Mouse (Mus musculus): ENCODE measurements around the gene Zc3hav1l. TPM values are rescaled to one million over a fixed set of nuclear protein-coding genes. Genes with fewer than 3 reads are reported as not detected.

Zc3hav1l gene
- polyA plus RNA-seq, 1 experiment from 2014 or later: 6.1 TPM

GRCm38 (mm10) chr6:38326596-38326995 is 27.5 kb upstream of the Zc3hav1l start:
- Histone ChIP-seq H3K9me3 (replicated peaks) (no peaks in the 10 kb centered on the region), H3K4me2 (no peak overlapping the region), H3K9ac (replicated peaks) (no peak overlapping the region), H3K36me3 (no peaks in the 10 kb centered on the region), H3K4me3 (replicated peaks) (no peak overlapping the region), H3K4me1 (no peaks in the 10 kb centered on the region), H3K27ac (replicated peaks) (no peak overlapping the region), H3K27me3 (replicated peaks) (no peaks in the 10 kb centered on the region)
- WGBS: 26% methylated on average over 4 of the region's 4 CpGs
- no peak for ATAC-seq (ENCODE audit: low FRiP score)

- Histone ChIP-seq H3K4me3 (replicated peaks) (no peak overlapping the region), H3K4me2 (no peak overlapping the region), H3K4me1 (no peaks in the 10 kb centered on the region), H3K9me3 (replicated peaks) (no peaks in the 10 kb centered on the region), H3K27me3 (replicated peaks) (no peaks in the 10 kb centered on the region), H3K36me3 (no peaks in the 10 kb centered on the region), H3K9ac (replicated peaks) (no peak overlapping the region), H3K27ac (replicated peaks) (no peak overlapping the region)
- ATAC-seq (ENCODE audit: low FRiP score): no peak
- WGBS: 93% methylated on average over 9 of the region's 9 CpGs
Observed at GRCm38 (mm10) chr6:38320621-38321020, 21.6 kb upstream of the Zc3hav1l start.

GRCm38 (mm10) chr6:38316050-38316449 is 17.0 kb upstream of the Zc3hav1l start:
- H3K9me3 ChIP-seq (replicated peaks): no peaks in the 10 kb centered on the region
- ATAC-seq (ENCODE audit: low FRiP score): no peak
- no peaks in the 10 kb centered on the region for H3K27me3 ChIP-seq (replicated peaks)
- H3K4me2 ChIP-seq: no peak overlapping the region
- WGBS: 94% methylated on average over 4 of the region's 4 CpGs
- H3K36me3 ChIP-seq: no peaks in the 10 kb centered on the region
- no peak overlapping the region for H3K4me3 ChIP-seq (replicated peaks)
- no peaks in the 10 kb centered on the region for H3K4me1 ChIP-seq
- H3K27ac ChIP-seq (replicated peaks): no peak overlapping the region
- no peak overlapping the region for H3K9ac ChIP-seq (replicated peaks)

- Histone ChIP-seq H3K27me3 (replicated peaks) (no peaks in the 10 kb centered on the region), H3K4me2 (no peak overlapping the region), H3K27ac (replicated peaks) (no peak overlapping the region), H3K4me1 (no peaks in the 10 kb centered on the region), H3K4me3 (replicated peaks) (no peak overlapping the region), H3K9me3 (replicated peaks) (no peaks in the 10 kb centered on the region), H3K9ac (replicated peaks) (no peak overlapping the region), H3K36me3 (no peaks in the 10 kb centered on the region)
- no peak for ATAC-seq (ENCODE audit: low FRiP score)
Observed at GRCm38 (mm10) chr6:38309741-38310140, 10.7 kb upstream of the Zc3hav1l start.

- Histone ChIP-seq H3K27ac (replicated peaks) (no peak overlapping the region), H3K27me3 (replicated peaks) (no peaks in the 10 kb centered on the region), H3K4me2 (no peak overlapping the region), H3K36me3 (no peaks in the 10 kb centered on the region), H3K9me3 (replicated peaks) (no peaks in the 10 kb centered on the region), H3K9ac (replicated peaks) (no peak overlapping the region), H3K4me1 (no peaks in the 10 kb centered on the region), H3K4me3 (replicated peaks) (no peak overlapping the region)
- WGBS: 84% methylated on average over 3 of the region's 3 CpGs
- no peak for ATAC-seq (ENCODE audit: low FRiP score)
Observed at GRCm38 (mm10) chr6:38304981-38305380, 5.9 kb upstream of the Zc3hav1l start.

- ATAC-seq (ENCODE audit: low FRiP score): peak; percentile 46
- H3K9me3 ChIP-seq (replicated peaks): no peaks in the 10 kb centered on the region
- 0% methylated on average over 10 of the region's 10 CpGs for WGBS
Observed at GRCm38 (mm10) chr6:38298246-38298635, 818 bp downstream of the Zc3hav1l start.

GRCm38 (mm10) chr6:38297580-38298245 is 1.3 kb downstream of the Zc3hav1l start:
- Histone ChIP-seq H3K27me3 (replicated peaks) (no peaks in the 10 kb centered on the region), H3K9ac (replicated peaks) (peak overlapping the region; percentile 90), H3K4me2 (peak overlapping the region; percentile 73), H3K4me3 (replicated peaks) (peak overlapping the region; percentile 73), H3K36me3 (peaks cover 23% of the 10 kb centered on the region), H3K27ac (replicated peaks) (peak overlapping the region; percentile 95), H3K9me3 (replicated peaks) (no peaks in the 10 kb centered on the region), H3K4me1 (peaks cover 13% of the 10 kb centered on the region)
- 36% methylated on average over 12 of the region's 12 CpGs for WGBS
- no peak for ATAC-seq (ENCODE audit: low FRiP score)

More at GRCm38 (mm10) chr6:38298246-38298635, 818 bp downstream of the Zc3hav1l start:
- peak overlapping the region; percentile 73 for H3K4me3 ChIP-seq (replicated peaks)
- no peaks in the 10 kb centered on the region for H3K27me3 ChIP-seq (replicated peaks)
- peak overlapping the region; percentile 95 for H3K27ac ChIP-seq (replicated peaks)
- H3K4me1 ChIP-seq: peaks cover 13% of the 10 kb centered on the region
- peaks cover 20% of the 10 kb centered on the region for H3K36me3 ChIP-seq
- H3K9ac ChIP-seq (replicated peaks): peak overlapping the region; percentile 90
- peak overlapping the region; percentile 73 for H3K4me2 ChIP-seq

- ATAC-seq (ENCODE audit: low FRiP score): no peak
- no peaks in the 10 kb centered on the region for H3K9me3 ChIP-seq (replicated peaks)
- peaks cover 39% of the 10 kb centered on the region for H3K36me3 ChIP-seq
- H3K4me1 ChIP-seq: peaks cover 9% of the 10 kb centered on the region
- no peak overlapping the region for H3K27ac ChIP-seq (replicated peaks)
- H3K4me3 ChIP-seq (replicated peaks): no peak overlapping the region
- no peak overlapping the region for H3K9ac ChIP-seq (replicated peaks)
- H3K4me2 ChIP-seq: no peak overlapping the region
- 85% methylated on average over 3 of the region's 3 CpGs for WGBS
- no peaks in the 10 kb centered on the region for H3K27me3 ChIP-seq (replicated peaks)
Observed at GRCm38 (mm10) chr6:38293708-38294107, 5.4 kb downstream of the Zc3hav1l start.

GRCm38 (mm10) chr6:38292871-38293646 is 6.0 kb downstream of the Zc3hav1l start:
- ATAC-seq (ENCODE audit: low FRiP score): no peak
- H3K4me1 ChIP-seq: peaks cover 5% of the 10 kb centered on the region
- WGBS: 60% methylated on average over 11 of the region's 11 CpGs

GRCm38 (mm10) chr6:38284422-38284821 is 14.6 kb downstream of the Zc3hav1l start:
- Histone ChIP-seq H3K36me3 (peaks cover 36% of the 10 kb centered on the region), H3K27ac (replicated peaks) (no peak overlapping the region), H3K4me2 (no peak overlapping the region), H3K9ac (replicated peaks) (no peak overlapping the region), H3K4me3 (replicated peaks) (no peak overlapping the region), H3K4me1 (no peaks in the 10 kb centered on the region), H3K9me3 (replicated peaks) (no peaks in the 10 kb centered on the region; the same call in 1 of the 2 replicates), H3K27me3 (replicated peaks) (no peaks in the 10 kb centered on the region)
- ATAC-seq (ENCODE audit: low FRiP score): no peak
- WGBS: 99% methylated on average over 19 of the region's 19 CpGs

More at GRCm38 (mm10) chr6:38292871-38293646, 6.0 kb downstream of the Zc3hav1l start:
- Histone ChIP-seq H3K9ac (replicated peaks) (no peak overlapping the region), H3K27me3 (replicated peaks) (no peaks in the 10 kb centered on the region), H3K27ac (replicated peaks) (no peak overlapping the region), H3K9me3 (replicated peaks) (no peaks in the 10 kb centered on the region), H3K36me3 (peaks cover 39% of the 10 kb centered on the region), H3K4me2 (no peak overlapping the region), H3K4me3 (replicated peaks) (no peak overlapping the region)

GRCm38 (mm10) chr6:38264466-38264865 is 34.6 kb downstream of the Zc3hav1l start:
- no peaks in the 10 kb centered on the region for H3K27me3 ChIP-seq (replicated peaks)

More at GRCm38 (mm10) chr6:38264466-38264865, 34.6 kb downstream of the Zc3hav1l start:
- no peaks in the 10 kb centered on the region for H3K4me1 ChIP-seq
- no peak overlapping the region for H3K4me2 ChIP-seq
- no peak overlapping the region for H3K9ac ChIP-seq (replicated peaks)
- 81% methylated on average over 7 of the region's 7 CpGs for WGBS
- H3K9me3 ChIP-seq (replicated peaks): no peaks in the 10 kb centered on the region
- H3K36me3 ChIP-seq: no peaks in the 10 kb centered on the region
- no peak overlapping the region for H3K4me3 ChIP-seq (replicated peaks)
- ATAC-seq (ENCODE audit: low FRiP score): no peak
- H3K27ac ChIP-seq (replicated peaks): no peak overlapping the region
